Mouse (Mus musculus) spleen, postnatal 14 days (tissue): ENCODE data around the gene Ttyh2.

ENCODE experiments used
- DNase-seq, 2 experiments: peaks; one replicate each; pipeline ENCODE4 v3.0.0; 2021 to 2022; ENCODE audit warnings: low spot score in 2 of 2

Ttyh2 gene

GRCm38 (mm10) chr11:114680291-114680690 lies 5.1 kb downstream of the Ttyh2 start:
- no peak for DNase-seq

- DNase-seq, result no peak
Observed at GRCm38 (mm10) chr11:114681054-114681453, 5.8 kb downstream of the Ttyh2 start.

- no peak for DNase-seq
Observed at GRCm38 (mm10) chr11:114682321-114682900, 7.2 kb downstream of the Ttyh2 start.

GRCm38 (mm10) chr11:114683029-114683721 lies 7.9 kb downstream of the Ttyh2 start:
- no peak for DNase-seq

- no peak for DNase-seq
Observed at GRCm38 (mm10) chr11:114683722-114684621, 8.7 kb downstream of the Ttyh2 start.

GRCm38 (mm10) chr11:114684627-114685373 lies 9.6 kb downstream of the Ttyh2 start:
- no peak for DNase-seq

GRCm38 (mm10) chr11:114685526-114686040 lies 10.4 kb downstream of the Ttyh2 start:
- no peak for DNase-seq

- DNase-seq, result no peak
Observed at GRCm38 (mm10) chr11:114686221-114686959, 11.2 kb downstream of the Ttyh2 start.

- no peak for DNase-seq
Observed at GRCm38 (mm10) chr11:114687574-114688188, 12.4 kb downstream of the Ttyh2 start.

GRCm38 (mm10) chr11:114688729-114689128 lies 13.5 kb downstream of the Ttyh2 start:
- no peak for DNase-seq

- no peak for DNase-seq
Observed at GRCm38 (mm10) chr11:114690192-114690591, 15.0 kb downstream of the Ttyh2 start.

GRCm38 (mm10) chr11:114691454-114692182 lies 16.4 kb downstream of the Ttyh2 start:
- DNase-seq, result no peak

- DNase-seq, result no peak
Observed at GRCm38 (mm10) chr11:114692601-114693000, 17.4 kb downstream of the Ttyh2 start.

GRCm38 (mm10) chr11:114693456-114693855 lies 18.2 kb downstream of the Ttyh2 start:
- no peak for DNase-seq

- DNase-seq, result no peak
Observed at GRCm38 (mm10) chr11:114694451-114694850, 19.2 kb downstream of the Ttyh2 start.

- no peak for DNase-seq
Observed at GRCm38 (mm10) chr11:114698496-114698895, 23.3 kb downstream of the Ttyh2 start.

GRCm38 (mm10) chr11:114699511-114699910 lies 24.3 kb downstream of the Ttyh2 start:
- no peak for DNase-seq

GRCm38 (mm10) chr11:114702311-114702995 lies 27.2 kb downstream of the Ttyh2 start:
- peak in 1 of 2 experiments; percentile 20 for DNase-seq

- DNase-seq, result no peak
Observed at GRCm38 (mm10) chr11:114702996-114703361, 27.7 kb downstream of the Ttyh2 start.
